Mouse (Mus musculus) skeletal muscle tissue, adult 2 months (tissue): ENCODE data around the gene Tstd2.

Experiments
- DNase-seq: peaks from one replicate; pipeline ENCODE4 v3.0.0-alpha.2; 2012; ENCODE audit warnings: low read depth, low spot score

Gene Tstd2

GRCm38 (mm10) chr4:46084416-46085172, 53.9 kb downstream of the Tstd2 start:
- no peak for DNase-seq

- DNase-seq = peak; percentile 65
Measured at GRCm38 (mm10) chr4:46082555-46082954, 55.9 kb downstream of the Tstd2 start.

- DNase-seq = no peak
Measured at GRCm38 (mm10) chr4:46080261-46080660, 58.2 kb downstream of the Tstd2 start.

GRCm38 (mm10) chr4:46076892-46077291, 61.6 kb downstream of the Tstd2 start:
- no peak for DNase-seq

GRCm38 (mm10) chr4:46075664-46076063, 62.8 kb downstream of the Tstd2 start:
- no peak for DNase-seq

- no peak for DNase-seq
Measured at GRCm38 (mm10) chr4:46073736-46074135, 64.8 kb downstream of the Tstd2 start.

GRCm38 (mm10) chr4:46072631-46073030, 65.9 kb downstream of the Tstd2 start:
- DNase-seq = no peak

- no peak for DNase-seq
Measured at GRCm38 (mm10) chr4:46069851-46070482, 68.5 kb downstream of the Tstd2 start.

GRCm38 (mm10) chr4:46068573-46068972, 69.9 kb downstream of the Tstd2 start:
- DNase-seq = no peak

GRCm38 (mm10) chr4:46068060-46068459, 70.4 kb downstream of the Tstd2 start:
- no peak for DNase-seq

- no peak for DNase-seq
Measured at GRCm38 (mm10) chr4:46065695-46066340, 72.7 kb downstream of the Tstd2 start.

GRCm38 (mm10) chr4:46064961-46065360, 73.5 kb downstream of the Tstd2 start:
- peak; percentile 69 for DNase-seq
